Mouse (Mus musculus) activated CD4-positive, CD25-positive, alpha-beta regulatory T cell, adult 4 months (primary cell): ENCODE measurements at regions not wholly inside any gene's neighbourhood (a gene's known extent, or its start where the extent isn't known, plus 50 kb on each side); places are given as distances from the start of the nearest gene placed in this dataset.
A peak's percentile ranks its signal among the peaks of the same experiment; 100 is the strongest.

Experiments used
- ATAC-seq: one replicate; pipeline ENCODE4 v1.8.0; 2017

- no peak for ATAC-seq
These were observed 153.8 kb upstream of the Satb1 start for GRCm38 (mm10) chr17:51986920-51987319.

GRCm38 (mm10) chr17:51986212-51986611 lies 153.1 kb upstream of the Satb1 start:
- no peak for ATAC-seq

GRCm38 (mm10) chr17:51979126-51979525 lies 146.0 kb upstream of the Satb1 start:
- ATAC-seq: no peak

GRCm38 (mm10) chr17:51971444-51971843 lies 138.4 kb upstream of the Satb1 start:
- no peak for ATAC-seq

GRCm38 (mm10) chr17:51966573-51967284 lies 133.6 kb upstream of the Satb1 start:
- no peak for ATAC-seq

GRCm38 (mm10) chr17:51962529-51963110 lies 129.5 kb upstream of the Satb1 start:
- ATAC-seq: no peak

- no peak for ATAC-seq
These were observed 128.2 kb upstream of the Satb1 start for GRCm38 (mm10) chr17:51961337-51961736.

GRCm38 (mm10) chr17:51956275-51956674 lies 123.2 kb upstream of the Satb1 start:
- ATAC-seq: no peak

GRCm38 (mm10) chr17:51937707-51938106 lies 104.6 kb upstream of the Satb1 start:
- ATAC-seq: no peak

GRCm38 (mm10) chr17:51936071-51936470 lies 103.0 kb upstream of the Satb1 start:
- ATAC-seq: no peak

GRCm38 (mm10) chr17:51926392-51926791 lies 93.3 kb upstream of the Satb1 start:
- no peak for ATAC-seq

- ATAC-seq: no peak
These were observed 73.9 kb upstream of the Satb1 start for GRCm38 (mm10) chr17:51907031-51907430.

- peak; percentile 69 for ATAC-seq
These were observed 73.3 kb upstream of the Satb1 start for GRCm38 (mm10) chr17:51906418-51906817.

- ATAC-seq: peak; percentile 82
These were observed 70.8 kb upstream of the Satb1 start for GRCm38 (mm10) chr17:51903885-51904284.

- ATAC-seq: peak; percentile 17
These were observed 66.3 kb upstream of the Satb1 start for GRCm38 (mm10) chr17:51899376-51899775.

- no peak for ATAC-seq
These were observed 63.1 kb upstream of the Satb1 start for GRCm38 (mm10) chr17:51896160-51896559.

GRCm38 (mm10) chr17:51894278-51894677 lies 61.2 kb upstream of the Satb1 start:
- ATAC-seq: peak; percentile 71

- ATAC-seq: no peak
These were observed 59.8 kb upstream of the Satb1 start for GRCm38 (mm10) chr17:51892856-51893255.

GRCm38 (mm10) chr17:51892159-51892558 lies 59.1 kb upstream of the Satb1 start:
- no peak for ATAC-seq
